Mouse (Mus musculus) forebrain, embryonic 11.5 days (tissue): ENCODE measurements at regions not wholly inside any gene's neighbourhood (a gene's known extent, or its start where the extent isn't known, plus 50 kb on each side); places are given as distances from the start of the nearest gene placed in this dataset.

ENCODE experiments used
- ATAC-seq: fragments of 200-750 bp; cut with Nextera tagmentation; replicated peaks from 2 replicates; pipeline ENCODE4 v1.8.0; 2017; ENCODE audit warnings: moderate TSS enrichment; ENCODE audit not compliant: low FRiP score
- DNase-seq: peaks from one replicate; pipeline ENCODE4 v3.0.0-alpha.2; 2017; ENCODE audit warnings: low spot score
- H3K27ac ChIP-seq: fragments of 300-500 bp; sonication (generic); 2 replicates; pipeline ENCODE4 v1.5.1; 2014; ENCODE audit warnings: low read depth, low read length
- H3K27me3 ChIP-seq: fragments of 300-500 bp; sonication (generic); 2 replicates; pipeline ENCODE4 v1.6.1; 2014; ENCODE audit warnings: mild to moderate bottlenecking, low read length, mixed read lengths; ENCODE audit not compliant: control insufficient read depth, insufficient read depth
- H3K36me3 ChIP-seq: fragments of 300-500 bp; sonication (generic); 2 replicates; pipeline ENCODE4 v1.6.1; 2014; ENCODE audit warnings: mild to moderate bottlenecking, low read length, moderate library complexity, mixed read lengths; ENCODE audit not compliant: control insufficient read depth, insufficient read depth
- H3K4me1 ChIP-seq: fragments of 300-500 bp; sonication (generic); replicated peaks from 2 replicates; pipeline ENCODE4 v1.6.1; 2014; ENCODE audit warnings: low read length, mixed read lengths; ENCODE audit not compliant: control insufficient read depth, insufficient read depth
- H3K4me2 ChIP-seq: fragments of 300-500 bp; sonication (generic); 2 replicates; pipeline ENCODE4 v1.6.1; 2014; ENCODE audit warnings: low read depth, mild to moderate bottlenecking, low read length, moderate library complexity, mixed read lengths; ENCODE audit not compliant: severe bottlenecking
- H3K4me3 ChIP-seq: fragments of 300-500 bp; sonication (generic); 2 replicates; pipeline ENCODE4 v1.5.1; 2014; ENCODE audit warnings: low read depth, low read length
- H3K9ac ChIP-seq: fragments of 300-500 bp; sonication (generic); 2 replicates; pipeline ENCODE4 v1.6.1; 2014; ENCODE audit warnings: low read length
- H3K9me3 ChIP-seq: fragments of 300-500 bp; sonication (generic); 2 replicates; pipeline ENCODE4 v1.6.1; 2016; ENCODE audit warnings: low read length, mixed read lengths; ENCODE audit not compliant: control insufficient read depth
- WGBS: fragments of 180-500 bp; shearing (Covaris S2); extraction: QIAGEN DNeasy Blood & Tissue Kit; methylation state at CpG from one replicate; pipeline ENCODE4 v1.1.7; 2014; 5-methylcytosine and 5-hydroxymethylcytosine counted together

DNA sequence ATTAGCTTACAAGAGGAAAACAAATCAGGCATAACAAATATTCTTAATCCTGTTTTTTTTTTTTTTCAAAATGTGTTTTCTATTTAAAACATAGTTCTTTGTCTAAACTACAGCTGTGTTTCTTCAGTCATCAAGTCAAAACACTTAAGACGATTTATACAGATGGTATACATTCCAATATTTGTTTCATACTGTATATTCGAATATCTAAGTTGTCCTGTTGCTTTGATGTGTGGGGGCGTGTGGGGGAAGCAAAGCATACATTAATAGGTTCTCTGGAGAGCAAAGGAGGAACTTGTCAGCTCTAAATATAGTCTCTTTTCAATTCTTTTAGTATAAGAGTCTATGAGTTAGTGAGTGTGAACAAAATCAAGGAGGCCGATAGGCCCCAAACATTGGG lies 1056.7 kb upstream of the Cdh7 start:
- H3K4me2 ChIP-seq, result no peak overlapping the region

DNA sequence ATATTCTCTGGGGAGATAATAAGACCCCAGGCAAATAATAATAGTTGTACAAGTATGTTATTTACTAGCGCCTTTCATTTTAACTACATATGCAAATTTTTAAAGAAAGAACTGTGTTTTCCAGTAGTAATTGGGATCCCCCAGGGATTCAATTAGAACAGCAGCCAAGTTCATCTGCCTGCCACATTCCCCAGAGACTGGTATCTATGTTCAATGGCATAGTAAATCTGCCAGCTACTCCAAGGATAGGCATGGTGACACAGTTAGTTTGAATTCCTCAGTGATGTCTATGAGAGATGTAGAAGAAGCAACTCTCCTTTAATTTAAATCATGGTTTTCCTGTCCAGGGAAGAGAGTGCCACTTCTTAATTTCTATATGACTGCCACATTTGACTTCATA lies 1047.9 kb upstream of the Cdh7 start:
- no peaks in the 10 kb centered on the region for H3K4me1 ChIP-seq
- DNase-seq, result no peak
- H3K36me3 ChIP-seq, result no peaks in the 10 kb centered on the region

More for the DNA sequence above, 1056.7 kb upstream of the Cdh7 start:
- Histone ChIP-seq H3K27ac (no peak overlapping the region), H3K4me1 (no peaks in the 10 kb centered on the region), H3K27me3 (no peaks in the 10 kb centered on the region), H3K4me3 (no peak overlapping the region), H3K9ac (no peak overlapping the region), H3K9me3 (no peaks in the 10 kb centered on the region), H3K36me3 (no peaks in the 10 kb centered on the region)
- ATAC-seq (no peak), DNase-seq (no peak)
- WGBS, result 75% methylated on average over 4 of the region's 4 CpGs

DNA sequence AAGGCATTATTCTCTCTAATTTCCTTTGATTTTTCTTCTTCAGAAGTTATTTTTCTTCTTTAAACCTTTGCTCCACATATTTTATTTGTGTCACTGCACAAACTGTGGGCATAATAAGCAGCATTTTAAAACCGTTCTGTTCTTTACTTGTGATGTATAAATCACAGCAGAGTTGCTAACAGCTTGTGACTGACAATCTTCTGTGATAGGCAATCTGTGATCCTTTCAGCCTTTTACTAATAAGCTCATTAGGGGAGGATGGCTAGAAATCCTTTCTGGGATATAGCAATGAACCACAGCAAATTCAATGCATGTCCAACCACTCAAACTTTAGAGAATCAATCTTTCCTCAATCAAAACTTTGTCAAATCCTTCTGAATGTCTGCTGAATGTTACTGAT lies 1007.4 kb upstream of the Cdh7 start:
- Histone ChIP-seq H3K36me3 (no peaks in the 10 kb centered on the region), H3K9ac (no peak overlapping the region), H3K4me3 (no peak overlapping the region), H3K27ac (no peak overlapping the region), H3K9me3 (no peaks in the 10 kb centered on the region), H3K27me3 (no peaks in the 10 kb centered on the region), H3K4me2 (no peak overlapping the region), H3K4me1 (no peaks in the 10 kb centered on the region)
- ATAC-seq (peak; percentile 58; the same call in 1 of the 2 replicates), DNase-seq (no peak)
- WGBS, result 32% methylated on average over 1 of the region's 1 CpGs

More for the DNA sequence above, 1047.9 kb upstream of the Cdh7 start:
- 0 out of 2 replicates have a peak, but pooled peaks have one; percentile 42 for ATAC-seq
- Histone ChIP-seq H3K4me2 (no peak overlapping the region), H3K9me3 (no peaks in the 10 kb centered on the region), H3K27ac (no peak overlapping the region), H3K27me3 (no peaks in the 10 kb centered on the region), H3K4me3 (no peak overlapping the region), H3K9ac (no peak overlapping the region)
- 83% methylated on average over 1 of the region's 1 CpGs for WGBS

DNA sequence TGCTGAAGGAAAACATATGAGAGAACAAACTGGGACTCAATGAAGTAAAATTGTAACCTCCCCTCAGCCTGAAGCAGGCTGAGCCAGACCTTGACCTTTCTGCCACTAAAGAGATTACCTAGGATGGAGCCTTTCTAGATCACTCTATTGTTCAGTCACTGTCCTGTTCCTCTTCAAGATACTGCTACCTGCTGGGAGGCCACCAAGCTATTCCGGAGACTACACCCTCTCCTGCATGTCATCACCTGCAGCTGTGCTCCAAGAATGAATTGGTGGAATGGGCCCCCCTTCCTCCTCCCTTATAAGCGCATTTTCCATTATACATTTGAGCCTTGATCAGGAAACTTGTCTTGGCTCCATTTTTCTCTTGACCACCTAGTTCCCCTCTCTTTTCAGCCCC lies 987.6 kb upstream of the Cdh7 start:
- 76% methylated on average over 2 of the region's 2 CpGs for WGBS
- no peak overlapping the region for H3K4me3 ChIP-seq

More for the DNA sequence above, 987.6 kb upstream of the Cdh7 start:
- no peak overlapping the region for H3K27ac ChIP-seq
- no peak for DNase-seq
- no peak overlapping the region for H3K9ac ChIP-seq
- no peaks in the 10 kb centered on the region for H3K9me3 ChIP-seq
- H3K36me3 ChIP-seq, result no peaks in the 10 kb centered on the region
- no peak for ATAC-seq
- no peak overlapping the region for H3K4me2 ChIP-seq
- H3K4me1 ChIP-seq, result no peaks in the 10 kb centered on the region
- H3K27me3 ChIP-seq, result no peaks in the 10 kb centered on the region
